Mouse (Mus musculus) CD4-positive helper T cell, adult 2 months (primary cell): ENCODE measurements at regions not wholly inside any gene's neighbourhood (a gene's known extent, or its start where the extent isn't known, plus 50 kb on each side); places are given as distances from the start of the nearest gene placed in this dataset.

Source experiments
- DNase-seq: peaks from one replicate; pipeline ENCODE4 v3.0.0-alpha.2; 2012; ENCODE audit warnings: low read depth, missing footprints, low spot score

DNA sequence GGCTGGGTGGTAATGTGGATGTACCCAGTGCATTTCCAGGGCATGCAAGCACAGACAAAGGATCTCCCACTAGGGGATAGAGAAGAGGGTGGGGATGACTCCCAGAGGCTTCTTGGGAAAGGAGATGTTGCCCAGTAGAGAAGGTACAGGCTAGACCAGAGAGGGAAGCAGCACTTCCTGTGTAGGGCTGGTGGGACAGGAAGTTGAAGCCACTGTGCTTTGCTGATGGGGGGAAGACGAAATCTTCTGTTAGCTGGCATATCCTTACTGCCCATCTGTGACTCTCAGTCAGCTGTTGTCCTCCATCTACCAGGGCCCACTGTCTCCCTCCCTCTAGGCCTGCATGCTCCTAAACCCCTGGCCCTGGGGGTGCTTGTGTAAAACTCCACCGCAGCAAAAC is 180.2 kb downstream of the Wdr11 start:
- no peak for DNase-seq

DNA sequence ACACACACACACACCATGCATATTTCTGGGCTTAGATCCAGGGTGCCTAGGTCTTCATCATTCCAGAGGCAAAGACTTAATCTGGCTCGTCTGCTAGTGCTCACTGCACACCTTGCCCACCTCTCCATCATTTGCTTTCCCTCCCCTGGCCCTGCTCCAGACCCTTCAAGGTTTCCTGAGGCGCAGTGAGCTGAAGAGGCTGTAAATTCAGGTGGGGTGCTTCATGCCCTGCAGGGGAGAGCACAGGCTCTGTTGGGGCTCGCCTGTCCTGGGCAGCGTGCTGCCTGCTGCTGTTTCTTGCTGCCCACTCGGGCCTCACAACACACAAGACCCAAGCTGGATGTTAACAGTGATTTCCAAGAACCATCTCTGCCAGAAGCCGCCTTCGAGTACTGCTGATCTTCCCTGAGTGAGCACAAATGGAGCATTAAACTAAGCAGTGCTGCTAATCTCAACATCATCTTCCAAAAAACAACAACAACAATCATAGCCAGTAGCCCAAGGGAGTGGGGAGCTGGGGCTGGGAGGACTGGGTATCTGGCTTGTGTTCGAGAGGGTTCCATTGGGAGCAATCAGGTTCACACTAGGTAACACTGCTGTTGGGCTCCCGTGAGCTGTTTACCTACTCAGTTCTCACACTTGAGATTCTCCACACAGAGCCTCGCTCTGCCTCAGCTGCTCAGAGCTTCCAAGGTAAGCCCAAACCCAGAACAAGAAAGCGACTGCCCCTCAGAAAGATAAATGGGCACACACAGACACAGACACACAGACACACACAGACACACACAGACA is 181.1 kb downstream of the Wdr11 start:
- DNase-seq = no peak

DNA sequence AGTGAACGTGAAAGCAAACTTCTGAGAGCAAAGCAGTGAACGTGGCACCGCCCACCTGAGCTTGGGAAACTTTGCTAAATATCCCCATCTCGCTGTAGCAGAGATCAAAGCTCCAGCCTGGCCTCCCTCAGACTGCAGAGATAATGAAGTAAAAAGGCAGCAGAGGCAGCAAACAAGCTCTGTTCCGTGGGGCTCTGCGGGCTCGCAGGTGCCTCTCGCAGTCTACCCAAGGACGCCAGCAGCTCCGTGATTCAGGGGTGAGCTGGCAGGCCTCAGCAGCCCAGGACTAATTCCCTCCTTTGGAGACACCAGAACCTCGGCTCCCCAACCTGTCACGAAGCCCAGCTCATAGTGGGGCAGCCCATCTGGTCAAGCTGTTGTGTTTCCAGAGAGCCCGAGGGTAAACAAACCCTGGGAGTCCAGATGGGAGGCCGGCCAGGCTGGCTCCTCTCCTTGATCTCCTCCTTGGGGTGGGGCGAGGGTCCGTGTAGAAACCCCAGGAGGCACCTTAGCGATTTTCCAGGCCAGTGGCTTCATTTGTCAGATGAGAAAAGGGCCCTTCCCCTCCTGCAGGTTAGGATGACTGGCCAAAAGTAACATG is 182.7 kb downstream of the Wdr11 start:
- DNase-seq = peak; percentile 75

DNA sequence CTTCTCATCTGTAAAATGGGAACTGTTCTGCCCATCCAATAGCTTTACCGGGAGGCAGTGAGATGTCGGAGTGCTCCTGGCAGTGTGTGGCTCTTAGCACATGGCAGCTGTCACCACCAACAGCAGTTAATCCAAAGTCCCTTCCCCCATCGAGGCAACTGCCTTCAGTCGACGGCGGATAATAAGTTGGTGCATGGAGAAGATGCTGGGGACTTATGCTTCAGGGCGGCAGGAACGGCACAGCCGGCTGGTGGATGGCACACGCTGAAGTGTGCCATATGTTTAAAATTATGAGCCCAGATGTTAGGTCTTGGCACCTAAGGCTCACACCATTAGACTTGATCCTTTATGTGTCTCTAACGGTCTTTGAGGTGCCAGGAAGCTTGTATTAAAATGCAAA is 183.5 kb downstream of the Wdr11 start:
- DNase-seq = no peak

DNA sequence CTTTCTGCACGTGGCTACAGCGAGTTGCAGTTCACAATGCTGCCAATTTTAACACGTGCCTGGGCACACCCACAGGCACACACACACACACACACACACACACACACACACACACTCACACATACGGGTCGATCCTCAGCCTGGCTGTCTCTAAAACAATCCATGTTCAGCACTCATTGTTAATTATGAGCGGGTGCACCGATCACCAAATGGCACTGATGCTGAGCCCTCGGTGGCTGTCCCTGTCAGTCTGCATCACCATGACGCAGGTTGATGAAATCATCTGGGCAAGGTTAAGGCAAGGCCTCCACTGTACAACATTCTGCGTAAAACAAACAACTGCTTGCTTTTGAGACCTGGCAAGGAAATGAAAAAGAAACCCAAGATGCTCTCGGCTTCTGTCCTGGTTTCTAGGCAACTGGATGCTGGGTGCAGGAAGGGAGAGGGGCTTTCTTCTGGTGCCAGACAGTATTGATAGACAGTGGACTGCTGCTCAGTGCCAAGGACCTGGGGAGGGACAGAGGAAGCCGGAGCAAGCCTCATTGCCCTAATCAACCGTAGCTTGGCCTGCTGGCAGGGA is 187.3 kb downstream of the Wdr11 start:
- DNase-seq = peak; percentile 20

DNA sequence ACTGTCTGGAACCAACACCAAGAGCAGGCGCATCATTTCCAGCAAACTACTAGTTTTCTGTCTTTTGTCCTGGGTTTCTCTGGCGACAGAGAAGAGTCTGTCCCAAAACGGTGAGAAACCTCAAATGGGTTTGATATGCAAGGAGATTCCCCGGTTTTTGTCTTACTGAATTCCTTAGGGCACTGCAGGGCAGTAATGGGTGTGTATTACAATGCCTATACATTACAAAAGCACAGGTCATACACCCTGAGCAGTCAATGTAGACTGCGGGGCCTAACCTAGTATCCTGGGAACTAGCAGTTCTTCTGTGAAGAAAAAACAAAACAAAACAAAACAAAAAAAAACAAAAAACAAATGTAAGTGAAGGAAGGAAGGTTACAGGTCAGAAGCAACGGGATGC is 188.3 kb downstream of the Wdr11 start:
- DNase-seq = no peak

DNA sequence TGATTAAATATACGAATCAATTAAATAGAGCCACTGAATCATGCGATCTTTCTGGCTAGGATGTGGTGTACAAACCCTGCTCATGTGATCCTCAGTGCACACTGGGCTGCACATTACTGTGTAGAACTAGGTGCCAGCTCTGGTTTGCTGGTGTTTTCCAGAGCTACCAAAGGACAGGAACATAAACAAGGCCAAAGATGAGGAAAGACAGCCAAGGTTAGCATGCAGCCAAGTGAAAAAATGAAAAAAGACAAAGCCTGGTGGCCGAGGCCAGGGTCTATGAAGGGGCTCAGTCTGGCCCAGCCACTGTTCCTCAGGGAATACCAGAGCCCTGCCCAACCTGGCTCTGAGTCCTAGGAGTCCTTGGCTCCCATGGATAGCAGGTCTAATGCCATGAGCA is 190.1 kb downstream of the Wdr11 start:
- no peak for DNase-seq

DNA sequence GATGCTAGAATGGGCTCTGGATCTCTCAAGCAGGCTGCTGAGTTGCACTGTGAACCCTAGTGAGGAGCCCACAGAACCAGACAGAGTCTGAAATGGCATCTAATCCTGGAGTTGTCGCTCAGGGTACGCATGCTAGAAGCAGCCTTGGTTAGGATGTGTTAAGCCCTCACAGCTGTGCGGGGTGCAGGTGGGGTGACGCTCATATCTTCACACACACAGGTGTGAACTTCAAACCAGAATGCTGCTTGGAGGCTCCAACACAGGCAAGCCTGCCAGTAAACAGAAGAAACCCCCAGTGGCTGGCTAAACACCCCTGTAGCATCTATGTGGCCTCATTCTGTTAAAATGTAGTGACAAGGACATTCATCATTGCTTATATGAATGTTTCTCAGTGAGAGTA is 193.3 kb downstream of the Wdr11 start:
- DNase-seq = no peak

DNA sequence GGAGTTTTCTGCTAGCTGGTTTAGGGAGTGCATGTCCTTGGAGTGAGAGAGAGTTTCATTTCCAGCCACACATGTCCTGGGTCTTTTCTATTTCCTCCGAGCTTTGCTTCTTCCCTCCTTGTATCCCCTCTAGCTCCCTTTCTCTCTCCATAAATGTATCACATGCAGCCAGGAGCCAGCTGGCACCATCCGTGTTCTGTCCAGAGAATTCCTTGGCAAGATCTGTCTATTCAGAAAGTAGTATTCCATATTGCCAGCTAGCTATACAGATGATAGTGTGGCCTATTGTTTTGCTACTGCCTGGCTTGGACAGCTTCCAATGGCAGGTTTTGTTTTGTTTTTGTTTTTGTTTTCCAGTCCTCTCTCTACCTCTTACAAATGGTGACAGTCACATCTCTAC is 195.3 kb downstream of the Wdr11 start:
- DNase-seq = no peak

DNA sequence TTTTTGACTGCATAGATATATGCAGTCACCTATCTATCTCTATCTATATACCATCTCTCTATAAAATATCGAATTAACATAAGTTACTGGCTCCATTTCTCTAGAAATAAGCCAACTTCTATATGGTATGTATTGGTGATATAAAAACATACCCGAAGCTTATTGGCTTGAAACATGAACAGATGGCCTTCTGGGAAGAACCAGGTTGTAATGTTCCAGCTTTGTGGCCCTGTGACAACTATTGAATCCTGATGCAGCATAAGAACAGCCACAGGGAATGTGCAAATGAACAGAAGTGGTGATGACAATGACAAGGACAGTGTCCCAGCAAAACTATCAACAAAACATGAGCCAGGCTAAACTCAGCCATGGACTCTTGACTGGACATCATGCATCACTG is 196.1 kb downstream of the Wdr11 start:
- DNase-seq = no peak

DNA sequence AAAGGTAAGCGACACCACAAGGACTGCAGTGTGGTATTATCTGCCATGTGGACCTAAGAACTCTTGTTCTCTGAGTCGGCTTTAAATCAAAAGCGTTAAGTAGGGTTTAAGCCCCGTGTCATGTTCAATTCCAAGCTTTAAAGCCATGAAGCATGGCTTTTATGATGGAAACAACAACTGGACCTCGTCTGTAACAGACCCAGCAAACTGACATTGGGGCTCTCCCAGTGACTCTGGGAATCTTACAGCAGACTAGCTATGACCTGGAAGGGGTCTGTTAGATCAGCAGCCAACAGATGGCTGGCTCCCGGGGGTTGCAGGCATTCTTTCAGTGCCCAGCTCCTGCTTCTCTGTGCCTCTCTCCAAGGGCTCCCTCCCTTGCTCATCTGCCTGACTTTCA is 197.8 kb downstream of the Wdr11 start:
- DNase-seq = no peak

DNA sequence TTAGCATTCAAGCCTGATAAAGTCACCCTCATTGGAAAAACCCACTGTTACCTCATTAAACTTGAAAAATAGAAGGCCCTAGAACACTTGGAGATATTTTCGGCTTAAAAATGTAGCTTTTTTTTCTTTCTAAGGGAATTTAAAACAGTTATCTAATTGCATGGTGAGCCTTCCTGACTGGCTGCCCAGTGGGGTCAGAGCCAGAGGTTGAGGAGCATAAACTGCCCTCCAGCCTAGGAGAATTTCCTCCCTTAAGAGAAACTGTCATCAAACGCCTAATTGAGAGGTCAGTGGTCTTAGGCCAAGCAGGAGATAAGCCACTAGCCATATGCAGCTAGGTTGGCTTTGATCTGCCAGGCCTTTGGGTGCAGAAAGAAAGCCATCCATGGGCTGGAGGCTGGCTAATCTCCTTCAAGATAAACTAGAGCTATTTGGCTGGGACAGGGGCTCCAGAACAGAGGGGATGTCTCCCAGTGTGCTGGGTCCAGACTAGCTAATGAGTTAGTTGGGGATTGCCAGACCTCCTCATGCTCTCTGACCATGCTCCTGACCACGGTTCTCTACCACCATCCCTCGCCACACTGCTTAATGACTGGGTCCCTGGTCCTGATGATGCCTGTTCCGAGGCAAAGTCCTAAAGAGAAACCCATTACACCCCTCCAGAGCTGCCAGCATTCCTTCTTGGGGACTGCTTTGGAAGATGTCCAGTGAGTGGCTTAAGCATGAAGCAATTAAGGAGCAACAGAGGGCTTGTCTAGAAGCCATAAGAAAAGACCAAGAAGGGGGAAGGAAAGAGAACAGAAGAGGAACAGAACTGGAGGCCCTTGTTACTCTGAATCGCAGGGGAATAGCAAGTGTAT is 199.2 kb downstream of the Wdr11 start:
- DNase-seq = no peak

DNA sequence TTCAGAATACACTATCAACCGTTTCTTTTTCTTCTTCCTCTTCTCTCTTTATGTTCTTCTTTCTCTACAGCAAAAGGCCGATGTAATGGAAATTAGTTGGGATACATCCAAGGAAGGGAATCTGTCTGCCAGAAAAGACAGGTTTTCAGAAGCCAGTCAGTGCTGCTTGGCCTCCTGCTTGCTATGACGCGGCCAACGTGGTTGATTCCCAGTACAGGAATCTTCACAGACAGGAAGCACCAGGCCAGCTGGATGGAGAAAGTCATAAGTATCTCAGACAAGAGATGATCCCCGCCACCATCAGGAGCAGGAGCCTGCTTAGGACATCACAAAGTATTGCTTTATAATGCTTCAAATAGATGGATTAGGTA is 199.8 kb downstream of the Wdr11 start:
- no peak for DNase-seq

DNA sequence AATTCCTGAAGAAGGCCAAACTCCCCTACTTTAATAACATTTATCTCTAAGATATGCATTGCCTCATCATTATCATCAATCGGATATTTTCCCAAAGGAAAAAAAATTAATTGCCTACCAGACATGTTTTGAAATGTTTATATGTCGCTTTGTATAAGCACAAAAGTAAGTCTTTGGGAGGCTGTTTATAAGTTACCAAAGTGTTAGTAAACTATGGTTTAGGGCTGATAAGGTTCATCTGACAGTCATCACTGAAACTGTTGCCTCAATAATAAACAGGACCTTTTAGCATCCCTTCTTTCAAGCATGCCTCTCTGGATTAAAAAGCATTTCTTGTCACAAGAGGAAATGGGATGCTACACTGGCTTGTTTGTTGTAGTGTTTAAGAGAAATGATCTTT is 202.1 kb downstream of the Wdr11 start:
- no peak for DNase-seq

DNA sequence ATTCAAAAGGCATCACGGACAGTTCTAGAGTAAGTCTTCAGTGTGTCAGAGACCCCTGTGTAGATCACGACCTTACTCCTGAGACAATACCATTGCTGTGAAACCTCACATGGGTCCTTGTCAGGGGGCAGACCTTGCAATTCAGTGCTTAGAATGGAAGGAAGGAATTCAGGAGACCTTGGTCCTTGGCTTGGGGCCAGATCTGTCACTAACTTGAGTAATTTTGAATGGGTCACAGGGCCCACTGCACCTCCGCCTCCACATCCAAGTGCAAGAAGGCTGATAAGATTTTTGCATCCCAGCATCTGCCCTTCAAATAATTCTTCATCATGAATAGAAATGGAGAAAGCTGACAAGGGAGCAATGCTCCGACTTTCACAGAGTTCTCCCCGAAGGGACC is 202.6 kb downstream of the Wdr11 start:
- no peak for DNase-seq

DNA sequence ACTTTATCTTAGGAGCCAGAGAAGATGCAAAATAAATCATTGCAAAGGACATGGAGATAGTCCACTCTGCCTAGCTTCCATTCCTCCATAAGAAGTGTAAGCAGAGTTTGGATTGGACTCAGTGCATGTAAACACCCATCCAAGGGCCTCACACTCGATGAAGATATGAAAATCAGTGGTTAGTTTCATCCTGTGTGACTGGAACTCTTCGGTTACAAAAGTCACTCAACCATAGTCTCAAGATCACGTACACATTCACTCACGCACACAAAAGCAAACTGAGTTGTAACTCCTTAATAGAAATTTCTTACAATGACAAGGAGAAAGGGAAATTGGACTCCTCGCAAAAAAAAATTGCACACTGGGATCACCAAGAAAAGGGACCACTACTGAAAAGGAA is 206.9 kb downstream of the Wdr11 start:
- DNase-seq = no peak

DNA sequence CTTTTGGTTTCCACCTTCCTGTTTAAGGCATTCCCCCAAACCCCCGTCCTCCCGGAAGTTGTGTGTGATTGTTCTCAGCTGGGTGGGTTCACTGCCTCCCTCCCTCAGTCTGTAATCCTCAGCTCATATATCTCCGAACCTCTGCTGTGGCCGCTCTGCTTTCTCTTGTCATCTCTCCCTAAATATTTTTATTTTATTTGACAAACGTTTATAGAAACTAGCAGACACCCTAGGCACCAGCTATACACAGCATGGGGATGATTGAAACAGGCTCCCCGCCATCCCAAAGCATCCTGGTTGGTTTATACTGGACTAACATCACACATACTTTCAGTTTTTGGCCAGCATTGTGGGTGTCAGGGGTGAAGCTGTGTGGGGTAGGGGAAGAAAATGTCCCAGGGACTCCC is 208.8 kb downstream of the Wdr11 start:
- peak; percentile 12 for DNase-seq

DNA sequence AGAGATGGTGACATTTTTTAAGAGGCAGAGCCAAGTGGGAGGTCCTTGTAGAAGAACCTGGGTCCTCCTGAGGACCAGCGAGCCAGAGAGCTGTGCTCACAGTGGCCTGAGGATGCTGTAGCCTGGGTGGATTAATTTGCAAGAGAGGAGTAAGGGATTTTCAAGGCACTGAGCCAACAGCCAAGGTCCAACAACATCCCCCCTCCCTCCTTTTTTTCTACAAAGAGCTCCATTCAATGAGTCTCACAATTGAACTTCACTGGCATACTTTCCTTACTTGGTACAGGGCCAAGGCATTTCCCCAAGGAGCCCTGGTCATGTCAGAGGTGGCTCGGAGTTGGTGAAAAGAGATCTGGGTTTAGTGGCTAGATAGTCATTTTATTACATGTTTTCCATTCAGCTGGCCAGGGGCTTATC is 209.8 kb downstream of the Wdr11 start:
- no peak for DNase-seq

DNA sequence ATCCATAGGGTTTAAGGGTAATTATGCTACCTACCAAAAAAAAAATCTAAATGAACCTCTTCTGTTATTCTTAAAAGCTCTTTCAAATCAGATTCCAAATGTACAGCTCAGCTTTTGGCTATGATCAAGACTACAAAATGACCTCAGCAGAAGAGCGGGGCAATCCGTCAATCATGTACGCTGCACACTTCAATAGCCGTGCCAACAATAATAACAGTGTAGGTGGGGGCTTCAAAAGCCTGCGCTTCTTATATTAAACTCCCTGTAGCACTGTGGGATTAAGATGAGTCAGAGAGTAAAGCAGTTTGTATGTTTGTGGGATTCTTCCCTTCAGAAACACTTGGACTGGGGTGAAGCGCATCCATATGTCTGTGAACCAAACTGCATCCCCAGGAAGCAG is 210.5 kb downstream of the Wdr11 start:
- no peak for DNase-seq

DNA sequence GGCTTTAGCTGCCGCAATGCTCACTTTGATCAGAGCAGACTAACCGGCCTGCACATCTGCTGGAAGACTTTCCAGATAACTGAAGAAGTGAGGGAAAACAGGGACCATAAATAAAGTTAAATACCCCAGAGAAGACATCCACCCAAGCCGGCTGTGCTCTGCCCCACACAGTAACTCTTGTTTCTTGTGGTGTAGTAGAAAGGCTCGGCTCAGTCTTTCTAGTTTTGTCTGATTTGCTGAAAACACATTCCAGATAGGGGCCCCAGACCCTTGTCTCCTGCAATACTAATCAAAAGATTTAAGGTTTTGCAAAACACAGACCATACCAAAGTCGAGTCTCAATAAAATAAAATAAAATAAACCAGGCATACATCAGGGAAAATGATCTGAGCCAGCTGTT is 213.7 kb downstream of the Wdr11 start:
- no peak for DNase-seq

DNA sequence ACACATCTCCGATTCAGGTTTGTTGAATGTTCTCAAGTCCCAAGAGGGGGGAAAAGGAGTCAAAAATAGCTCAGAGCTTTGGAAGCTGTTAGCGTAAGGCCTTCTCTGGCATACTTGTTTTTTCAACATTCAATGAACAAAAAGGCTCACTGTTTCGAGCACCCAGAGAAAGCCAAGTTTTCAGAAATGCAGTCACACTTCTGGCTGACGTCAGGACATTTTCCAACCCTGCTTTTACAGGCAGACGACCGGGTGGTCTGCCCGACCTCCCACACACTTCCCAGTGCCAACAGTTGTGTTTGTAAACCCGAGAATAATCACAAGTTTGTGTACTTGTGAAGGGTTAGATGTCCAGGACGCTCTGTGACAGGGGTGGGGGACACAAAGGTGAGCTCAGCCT is 218.5 kb downstream of the Wdr11 start:
- DNase-seq = no peak

DNA sequence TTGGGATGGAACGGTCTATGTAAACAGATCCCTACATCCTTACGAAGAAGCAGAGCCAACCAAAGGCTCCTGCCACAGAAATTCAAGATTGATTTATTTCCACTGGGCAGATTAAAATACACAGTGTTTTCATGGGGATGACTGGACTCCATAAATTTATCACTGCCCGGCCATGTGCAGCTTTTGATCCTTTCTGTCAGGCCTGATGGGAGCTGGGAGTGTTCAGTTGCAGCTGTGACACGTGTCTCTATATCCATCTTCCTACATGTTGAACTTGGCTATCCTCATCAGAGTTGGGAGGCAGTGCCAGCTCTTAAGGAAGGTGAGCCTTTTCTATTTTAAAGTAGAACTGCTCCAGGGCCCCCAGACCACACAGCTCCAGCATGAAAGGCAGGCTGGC is 218.9 kb downstream of the Wdr11 start:
- DNase-seq = no peak
